Mouse (Mus musculus) lung, embryonic 14.5 days (tissue): ENCODE data around the gene Smyd3. TPM values are rescaled to one million over a fixed set of nuclear protein-coding genes. Genes with fewer than 3 reads are reported as not detected.

Experiments
- ATAC-seq: fragments of 200-750 bp; cut with Nextera tagmentation; 2 replicates; pipeline ENCODE4 v1.8.0; 2017; ENCODE audit warnings: mild to moderate bottlenecking, moderate TSS enrichment, moderate library complexity; ENCODE audit not compliant: insufficient read depth
- DNase-seq: peaks from one replicate; pipeline ENCODE4 v3.0.0-alpha.2; 2015
- H3K27ac ChIP-seq: fragments of 300-500 bp; sonication (generic); 2 replicates; pipeline ENCODE4 v1.5.1; 2014; ENCODE audit warnings: low read depth, mild to moderate bottlenecking, moderate library complexity
- H3K27me3 ChIP-seq: fragments of 300-500 bp; sonication (generic); 2 replicates; pipeline ENCODE4 v1.6.1; 2014; ENCODE audit warnings: low read length, control low read depth; ENCODE audit not compliant: insufficient read depth
- H3K36me3 ChIP-seq: fragments of 300-500 bp; sonication (generic); 2 replicates; pipeline ENCODE4 v1.6.1; 2014; ENCODE audit warnings: control low read depth; ENCODE audit not compliant: insufficient read depth
- H3K4me1 ChIP-seq: fragments of 300-500 bp; sonication (generic); 2 replicates; pipeline ENCODE4 v1.6.1; 2014; ENCODE audit warnings: antibody characterized with exemption, control low read depth; ENCODE audit not compliant: insufficient read depth
- H3K4me2 ChIP-seq: fragments of 300-500 bp; sonication (generic); 2 replicates; pipeline ENCODE4 v1.6.1; 2014; ENCODE audit warnings: mild to moderate bottlenecking
- H3K4me3 ChIP-seq: fragments of 300-500 bp; sonication (generic); 2 replicates; pipeline ENCODE4 v1.5.1; 2014; ENCODE audit warnings: low read depth, low read length
- H3K9ac ChIP-seq: fragments of 300-500 bp; sonication (generic); 2 replicates; pipeline ENCODE4 v1.6.1; 2014
- H3K9me3 ChIP-seq: fragments of 300-500 bp; sonication (generic); 2 replicates; pipeline ENCODE4 v1.6.1; 2016; ENCODE audit warnings: low read depth, low read length, control low read depth
- CTCF ChIP-seq: IDR thresholded peaks from 2 replicates; pipeline ENCODE4 v1.5.1; 2016; ENCODE audit warnings: antibody characterized with exemption, low read depth
- WGBS: fragments of 180-500 bp; shearing (Covaris S2); extraction: QIAGEN DNeasy Blood & Tissue Kit; methylation state at CpG from one replicate; pipeline ENCODE4 v1.1.7; 2014; 5-methylcytosine and 5-hydroxymethylcytosine counted together
- polyA plus RNA-seq: library from polyadenylated mRNA; unstranded; fragments of >200 nt; fragmentation: Nextera tagmentation; extraction: Ambion mirVana; gene quantifications from 2 replicates; pipeline ENCODE4 v1.2.1, GENCODE M21; 2014

Gene Smyd3
- polyA plus RNA-seq, 1 experiment from 2014 or later = 20.6 TPM

GRCm38 (mm10) chr1:179354250-179354649 lies 163.6 kb downstream of the Smyd3 start:
- no peak overlapping the region for H3K4me2 ChIP-seq
- WGBS = 79% methylated on average over 6 of the region's 6 CpGs
- no peaks in the 10 kb centered on the region for H3K4me1 ChIP-seq
- H3K4me3 ChIP-seq = no peak overlapping the region
- no peak for DNase-seq
- no peaks in the 10 kb centered on the region for H3K27me3 ChIP-seq
- ATAC-seq = no peak
- no peak overlapping the region for H3K9ac ChIP-seq
- TF ChIP-seq CTCF = no peak
- H3K27ac ChIP-seq = no peak overlapping the region
- no peaks in the 10 kb centered on the region for H3K36me3 ChIP-seq
- H3K9me3 ChIP-seq = no peaks in the 10 kb centered on the region

- no peak overlapping the region for H3K4me2 ChIP-seq
- TF ChIP-seq CTCF = no peak
- no peak overlapping the region for H3K4me3 ChIP-seq
- DNase-seq = no peak
- no peak overlapping the region for H3K9ac ChIP-seq
- no peaks in the 10 kb centered on the region for H3K4me1 ChIP-seq
- ATAC-seq = no peak
- no peaks in the 10 kb centered on the region for H3K36me3 ChIP-seq
- no peaks in the 10 kb centered on the region for H3K9me3 ChIP-seq
- no peak overlapping the region for H3K27ac ChIP-seq
- no peaks in the 10 kb centered on the region for H3K27me3 ChIP-seq
- 52% methylated on average over 2 of the region's 2 CpGs for WGBS
These were observed 172.4 kb downstream of the Smyd3 start for GRCm38 (mm10) chr1:179345318-179345925.

- 91% methylated on average over 17 of the region's 17 CpGs for WGBS
These were observed 174.4 kb downstream of the Smyd3 start for GRCm38 (mm10) chr1:179343426-179343825.

GRCm38 (mm10) chr1:179341589-179341988 lies 176.3 kb downstream of the Smyd3 start:
- WGBS = 85% methylated on average over 1 of the region's 1 CpGs

More at GRCm38 (mm10) chr1:179343426-179343825, 174.4 kb downstream of the Smyd3 start:
- H3K4me1 ChIP-seq = no peaks in the 10 kb centered on the region
- H3K4me2 ChIP-seq = no peak overlapping the region
- no peak overlapping the region for H3K27ac ChIP-seq
- no peaks in the 10 kb centered on the region for H3K36me3 ChIP-seq
- ATAC-seq = no peak
- H3K9ac ChIP-seq = no peak overlapping the region
- DNase-seq = no peak
- H3K4me3 ChIP-seq = no peak overlapping the region
- no peaks in the 10 kb centered on the region for H3K9me3 ChIP-seq
- TF ChIP-seq CTCF = no peak
- no peaks in the 10 kb centered on the region for H3K27me3 ChIP-seq

GRCm38 (mm10) chr1:179339066-179339465 lies 178.8 kb downstream of the Smyd3 start:
- 87% methylated on average over 3 of the region's 3 CpGs for WGBS
- no peak for TF ChIP-seq CTCF
- no peak overlapping the region for H3K27ac ChIP-seq

More at GRCm38 (mm10) chr1:179341589-179341988, 176.3 kb downstream of the Smyd3 start:
- no peak for TF ChIP-seq CTCF
- Histone ChIP-seq H3K27ac (no peak overlapping the region), H3K4me2 (no peak overlapping the region), H3K36me3 (no peaks in the 10 kb centered on the region), H3K9me3 (no peaks in the 10 kb centered on the region), H3K9ac (no peak overlapping the region), H3K4me3 (no peak overlapping the region), H3K4me1 (no peaks in the 10 kb centered on the region), H3K27me3 (no peaks in the 10 kb centered on the region)
- DNase-seq (no peak), ATAC-seq (no peak)

GRCm38 (mm10) chr1:179337529-179337928 lies 180.3 kb downstream of the Smyd3 start:
- peak; percentile 41; the same call in 1 of the 2 replicates for ATAC-seq
- Histone ChIP-seq H3K27me3 (no peaks in the 10 kb centered on the region), H3K36me3 (no peaks in the 10 kb centered on the region), H3K9me3 (no peaks in the 10 kb centered on the region), H3K9ac (no peak overlapping the region), H3K4me2 (no peak overlapping the region), H3K4me3 (no peak overlapping the region), H3K27ac (no peak overlapping the region), H3K4me1 (no peaks in the 10 kb centered on the region)
- DNase-seq = peak; percentile 5
- no peak for TF ChIP-seq CTCF
- 81% methylated on average over 5 of the region's 5 CpGs for WGBS

More at GRCm38 (mm10) chr1:179339066-179339465, 178.8 kb downstream of the Smyd3 start:
- Histone ChIP-seq H3K4me2 (no peak overlapping the region), H3K9ac (no peak overlapping the region), H3K9me3 (no peaks in the 10 kb centered on the region), H3K27me3 (no peaks in the 10 kb centered on the region), H3K4me1 (no peaks in the 10 kb centered on the region), H3K4me3 (no peak overlapping the region), H3K36me3 (no peaks in the 10 kb centered on the region)
- ATAC-seq (no peak), DNase-seq (no peak)

GRCm38 (mm10) chr1:179326965-179327308 lies 190.9 kb downstream of the Smyd3 start:
- no peak overlapping the region for H3K4me2 ChIP-seq
- ATAC-seq (no peak), DNase-seq (no peak)
- H3K9me3 ChIP-seq = no peaks in the 10 kb centered on the region
- WGBS = 84% methylated on average over 3 of the region's 3 CpGs
- no peaks in the 10 kb centered on the region for H3K36me3 ChIP-seq
- no peak overlapping the region for H3K9ac ChIP-seq
- H3K4me1 ChIP-seq = no peaks in the 10 kb centered on the region
- H3K27me3 ChIP-seq = no peaks in the 10 kb centered on the region
- H3K4me3 ChIP-seq = no peak overlapping the region
- TF ChIP-seq CTCF = no peak
- H3K27ac ChIP-seq = no peak overlapping the region
